In genomic region chr9:13493746-13494145, GRCm38 (mm10) we compare ENCODE assay signal across 46 mouse cellular contexts. TPM values are rescaled to one million over a fixed set of nuclear protein-coding genes. Genes with fewer than 3 reads are reported as not detected.
"Had no signal": no experiment of that assay in that cellular context is flagged by ENCODE, and none has a peak within 500 bp of the region (broad histone marks: within the 10 kb centered on the region; RNA-seq: fewer than 3 reads in every experiment).

No protein-coding gene starts in this region.

- H3K9me3 ChIP-seq: limb, embryonic 10.5 days; limb, embryonic 12.5 days; limb, embryonic 13.5 days; limb, embryonic 15.5 days; liver, embryonic 12.5 days; liver, embryonic 13.5 days; liver, embryonic 15.5 days; lung, embryonic 15.5 days; megakaryocyte, embryonic 14.5 days; midbrain, embryonic 10.5 days; midbrain, embryonic 12.5 days; midbrain, embryonic 13.5 days; midbrain, embryonic 15.5 days; neural tube, embryonic 12.5 days had no signal

- H3K4me2 ChIP-seq: limb, embryonic 12.5 days; limb, embryonic 13.5 days; limb, embryonic 15.5 days; liver, embryonic 11.5 days; liver, embryonic 12.5 days; liver, embryonic 13.5 days; liver, embryonic 15.5 days; lung, embryonic 14.5 days; lung, embryonic 15.5 days; midbrain, embryonic 12.5 days; midbrain, embryonic 13.5 days; midbrain, embryonic 15.5 days; neural tube, embryonic 12.5 days had no signal

- ATAC-seq: liver, embryonic 12.5 days; liver, postnatal 0 days; lung, postnatal 0 days; midbrain, embryonic 13.5 days; midbrain, embryonic 15.5 days had no signal

- DNase-seq: left cerebral cortex, postnatal 4 days; liver; liver, embryonic 13.5 days; liver, postnatal 0 days; lung, adult 18-20 months; lung, adult 2 months; lung, embryonic 14.5 days; lung, postnatal 10 days; lung, postnatal 14 days; lung, postnatal 36 days; lung, postnatal 4 days; midbrain, embryonic 14.5 days had no signal

- H3K36me3 ChIP-seq: limb, embryonic 10.5 days; limb, embryonic 12.5 days; limb, embryonic 13.5 days; limb, embryonic 15.5 days; liver, embryonic 12.5 days; liver, embryonic 13.5 days; liver, embryonic 15.5 days; lung, embryonic 15.5 days; midbrain, embryonic 10.5 days; midbrain, embryonic 12.5 days; midbrain, embryonic 13.5 days; midbrain, embryonic 15.5 days; neural tube, embryonic 12.5 days had no signal

- H3K27ac ChIP-seq: limb, embryonic 10.5 days; limb, embryonic 12.5 days; limb, embryonic 13.5 days; limb, embryonic 15.5 days; liver, embryonic 12.5 days; liver, embryonic 13.5 days; liver, embryonic 14.5 days; liver, embryonic 15.5 days; lung, embryonic 15.5 days; macrophage; midbrain, embryonic 10.5 days; midbrain, embryonic 12.5 days; midbrain, embryonic 13.5 days; midbrain, embryonic 15.5 days; neural tube, embryonic 12.5 days had no signal

- H3K4me1 ChIP-seq: liver, embryonic 13.5 days; liver, embryonic 15.5 days; midbrain, embryonic 15.5 days had no signal

- H3K4me3 ChIP-seq: limb, embryonic 10.5 days; limb, embryonic 12.5 days; limb, embryonic 13.5 days; limb, embryonic 15.5 days; liver, embryonic 12.5 days; liver, embryonic 13.5 days; liver, embryonic 15.5 days; lung, embryonic 15.5 days; megakaryocyte, embryonic 14.5 days; midbrain, embryonic 10.5 days; midbrain, embryonic 12.5 days; midbrain, embryonic 13.5 days; midbrain, embryonic 15.5 days; myocyte; neural tube, embryonic 12.5 days had no signal

- H3K27me3 ChIP-seq: limb, embryonic 12.5 days; limb, embryonic 13.5 days; limb, embryonic 15.5 days; liver, embryonic 12.5 days; liver, embryonic 13.5 days; liver, embryonic 15.5 days; lung, embryonic 15.5 days; megakaryocyte, embryonic 14.5 days; midbrain, embryonic 12.5 days; midbrain, embryonic 13.5 days; midbrain, embryonic 15.5 days; neural tube, embryonic 12.5 days had no signal

- H3K9ac ChIP-seq: limb, embryonic 12.5 days; limb, embryonic 13.5 days; limb, embryonic 15.5 days; liver, embryonic 12.5 days; liver, embryonic 13.5 days; liver, embryonic 14.5 days; liver, embryonic 15.5 days; liver, postnatal 0 days; lung, embryonic 14.5 days; lung, embryonic 15.5 days; midbrain, embryonic 12.5 days; midbrain, embryonic 13.5 days; midbrain, embryonic 15.5 days; neural tube, embryonic 12.5 days had no signal

RNA-seq across cellular contexts. Expression of gene Gm17571, which starts 47.2 kb away (rescaled TPM):
- total RNA-seq: left cerebral cortex, adult 8-10 months; left cerebral cortex, postnatal 10 days; left cerebral cortex, postnatal 14 days; left cerebral cortex, postnatal 25 days; left cerebral cortex, postnatal 36 days; left cerebral cortex, postnatal 4 days; liver, adult 2 months; megakaryocyte progenitor cell, adult 5-6 weeks; megakaryocyte, adult 5-6 weeks; megakaryocyte-erythroid progenitor cell, adult 5-6 weeks; midbrain, postnatal 0 days; monocyte, adult 5-6 weeks had no signal
- polyA plus RNA-seq: limb, embryonic 10.5 days; limb, embryonic 11.5 days; limb, embryonic 12.5 days; limb, embryonic 13.5 days; limb, embryonic 14.5 days; limb, embryonic 15.5 days; liver, adult 2 months; liver, embryonic 11.5 days; liver, embryonic 12.5 days; liver, embryonic 13.5 days; liver, embryonic 14.5 days; liver, embryonic 15.5 days; liver, embryonic 16.5 days; liver, postnatal 0 days; lung, adult 2 months; lung, embryonic 14.5 days; lung, embryonic 15.5 days; lung, embryonic 16.5 days; lung, postnatal 0 days; macrophage; midbrain, embryonic 10.5 days; midbrain, embryonic 12.5 days; midbrain, embryonic 13.5 days; midbrain, embryonic 14.5 days; midbrain, embryonic 15.5 days; midbrain, postnatal 0 days; myocyte; neural tube, embryonic 11.5 days; neural tube, embryonic 12.5 days had no signal
